Mouse (Mus musculus): ENCODE results near the gene Rab6a.

Rab6a gene

DNA sequence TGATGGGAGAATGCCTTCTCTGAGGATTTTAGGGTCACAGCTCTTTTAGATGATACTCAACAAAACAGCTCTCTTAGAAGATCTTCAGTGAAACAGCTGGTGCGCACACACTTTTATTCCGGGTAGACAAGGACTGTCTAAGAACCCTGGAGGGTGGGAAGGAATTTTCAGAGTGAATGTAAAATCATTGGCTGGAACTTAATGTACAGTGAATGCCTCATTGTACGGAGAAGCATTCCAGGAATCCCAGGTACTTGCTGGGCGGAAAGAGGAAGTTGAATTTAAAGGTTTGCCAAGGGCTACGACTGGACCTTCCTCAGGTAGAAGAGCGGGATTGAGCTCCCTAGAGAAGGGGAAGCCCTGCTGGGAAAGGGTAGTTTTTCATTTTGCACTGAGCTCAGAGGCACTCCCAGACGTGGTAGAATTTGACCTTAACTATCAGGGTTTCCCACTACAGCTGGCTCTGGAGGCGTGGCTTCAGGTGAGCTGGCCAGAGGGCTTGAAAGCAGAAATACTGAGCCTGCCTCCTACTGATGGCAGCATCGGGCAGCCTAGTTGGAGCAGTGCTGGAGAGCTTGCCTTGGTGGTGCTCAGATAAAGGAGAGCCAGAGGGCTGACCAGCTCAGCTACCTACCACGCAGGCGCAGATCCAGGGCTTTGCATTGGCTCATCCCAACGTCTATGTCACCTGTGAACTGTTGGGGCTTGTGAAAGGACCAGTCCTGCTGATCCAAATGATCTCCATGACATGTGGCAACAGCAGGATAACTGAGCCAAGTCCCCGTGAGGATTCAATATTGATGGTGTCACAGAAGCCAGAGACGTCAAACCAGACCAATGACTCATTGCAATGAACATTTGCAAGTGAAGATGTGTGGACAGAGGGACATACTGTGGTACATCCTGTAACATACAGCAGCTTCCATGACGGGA, 72.0 kb downstream of the Rab6a start:
- intact Hi-C loops (cut with DNase I) = no loop called here

DNA sequence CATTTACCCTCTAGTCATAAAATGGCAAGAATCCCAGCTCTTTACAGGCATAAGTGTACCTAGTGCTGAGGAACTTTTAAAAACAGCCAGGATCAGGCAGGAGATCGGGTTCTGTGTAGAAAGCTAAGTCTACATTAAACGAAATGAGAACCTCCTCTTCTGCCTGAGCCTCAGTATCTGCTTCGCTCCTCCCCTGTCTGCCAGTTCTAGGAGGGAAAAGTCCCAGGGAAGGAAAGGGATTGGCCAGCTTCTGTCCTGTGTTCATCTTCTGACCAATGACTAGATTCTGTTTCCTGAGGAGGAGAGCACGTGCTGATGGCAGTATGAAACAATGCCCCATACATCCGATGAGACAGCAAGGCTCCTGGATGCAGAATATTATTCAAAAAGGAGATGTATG, 73.9 kb downstream of the Rab6a start:
- intact Hi-C loops (cut with DNase I) = loop anchor here (5.0 kb wide), 1 partner anchor 159 kb away; no protein-coding TSS in a partner anchor

DNA sequence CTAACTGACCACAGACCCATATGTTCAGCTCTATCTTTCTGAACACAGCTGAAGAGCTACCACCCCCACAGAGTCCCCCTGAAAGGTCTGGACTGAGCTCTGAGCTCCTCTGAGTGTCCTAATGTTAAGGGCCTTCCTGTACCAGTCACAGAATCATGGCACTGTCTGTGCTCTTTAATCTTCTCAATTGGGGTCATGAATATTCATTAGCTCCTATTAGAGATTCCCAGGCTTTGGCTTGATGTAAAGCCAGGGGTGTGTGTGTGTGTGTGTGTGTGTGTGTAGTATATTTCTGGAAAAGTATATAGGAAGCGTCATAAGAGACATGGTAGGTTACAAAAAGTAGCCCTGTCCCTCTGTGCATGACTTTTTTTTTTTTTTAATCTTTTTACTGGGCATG, 76.0 kb downstream of the Rab6a start:
- intact Hi-C loops (cut with DNase I) = loop anchor here (5.0 kb wide), 1 partner anchor 161 kb away; no protein-coding TSS in a partner anchor

DNA sequence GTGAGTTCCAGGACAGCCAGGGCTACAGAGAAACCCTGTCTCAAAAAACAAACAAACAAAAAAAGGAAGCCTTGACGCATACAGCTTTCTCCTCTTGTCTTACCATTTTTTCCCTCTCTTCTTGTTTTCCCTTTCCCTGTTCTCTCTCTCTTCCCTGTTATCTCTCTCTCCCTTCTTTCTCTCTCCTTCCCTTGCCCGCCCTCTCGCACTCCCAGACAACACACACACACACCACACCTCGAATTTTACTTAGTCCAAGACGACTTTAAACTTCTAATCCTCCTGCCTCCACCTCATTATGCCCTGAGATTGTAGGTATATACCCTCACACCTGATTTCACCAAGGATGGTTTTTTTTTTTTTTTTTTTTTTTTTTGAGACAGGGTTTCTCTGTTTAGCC, 76.9 kb downstream of the Rab6a start:
- intact Hi-C loops (cut with DNase I) = loop anchor here (2.0 to 5.0 kb wide), 2 partner anchors 115 to 162 kb away; no protein-coding TSS in a partner anchor

DNA sequence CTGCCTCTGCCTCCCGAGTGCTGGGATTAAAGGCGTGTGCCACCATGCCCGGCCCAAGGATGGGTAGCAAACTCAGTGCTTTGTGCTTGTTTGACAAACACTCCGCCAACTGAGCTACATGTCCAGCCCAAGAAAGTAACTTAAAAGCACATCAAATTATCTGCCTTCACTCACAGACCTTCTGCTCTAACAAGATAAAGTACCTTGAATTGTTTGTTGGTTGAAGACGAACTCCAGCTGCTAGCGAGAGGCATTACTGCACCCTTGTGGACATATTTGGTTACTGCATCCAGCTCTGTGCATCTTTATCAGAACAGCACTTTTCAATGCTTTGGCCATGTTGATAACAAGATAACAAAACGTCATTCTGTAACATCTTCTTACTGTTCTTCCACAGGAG, 77.3 kb downstream of the Rab6a start:
- intact Hi-C loops (cut with DNase I) = loop anchor here (2.0 to 5.0 kb wide), 2 partner anchors 114 to 162 kb away; no protein-coding TSS in a partner anchor

DNA sequence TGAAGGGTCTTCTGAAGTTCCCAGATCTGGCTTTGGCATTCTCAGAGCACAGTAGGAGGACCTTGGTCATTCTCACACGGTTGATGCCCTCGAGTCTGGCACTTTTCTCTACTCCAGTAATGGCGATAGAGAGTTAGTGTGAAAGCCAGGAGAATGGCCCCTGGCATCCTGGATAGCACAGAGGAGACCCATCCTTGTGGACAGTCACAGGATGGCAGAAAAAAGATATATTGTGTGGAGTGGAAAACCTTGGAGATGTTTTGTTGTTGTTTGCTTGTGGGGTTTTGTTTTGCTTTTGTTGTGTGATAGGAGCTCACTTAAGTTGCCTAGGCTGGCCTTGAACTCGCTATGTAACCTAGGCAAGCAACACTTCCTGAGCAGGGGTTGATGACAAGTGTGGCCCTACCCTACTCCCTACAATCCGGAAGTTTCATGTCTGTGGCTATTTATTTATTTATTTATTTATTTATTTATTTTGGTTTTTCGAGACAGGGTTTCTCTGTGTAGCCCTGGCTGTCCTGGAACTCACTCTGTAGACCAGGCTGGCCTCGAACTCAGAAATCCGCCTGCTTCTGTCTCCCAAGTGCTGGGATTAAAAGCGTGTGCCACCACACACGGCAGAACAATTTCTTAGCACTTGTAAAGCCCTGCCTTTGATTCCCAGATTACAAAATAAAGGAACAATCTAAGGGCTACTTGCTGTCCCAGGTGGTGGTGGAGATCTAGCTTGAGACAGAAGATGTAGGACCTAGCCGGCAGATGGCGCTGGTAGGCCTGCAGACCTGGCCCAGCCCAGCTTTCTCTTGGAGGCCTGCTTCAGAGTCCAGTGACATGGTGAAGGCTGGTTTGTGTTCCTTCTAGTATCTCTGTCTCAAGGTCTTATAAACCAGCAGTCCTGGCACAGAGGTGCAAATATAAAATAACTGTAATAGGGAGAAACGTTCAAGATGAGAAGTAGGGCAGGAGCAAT, 78.1 kb downstream of the Rab6a start:
- intact Hi-C loops (cut with DNase I) = loop anchor here (2.0 kb wide), 1 partner anchor 113 kb away; no protein-coding TSS in a partner anchor

DNA sequence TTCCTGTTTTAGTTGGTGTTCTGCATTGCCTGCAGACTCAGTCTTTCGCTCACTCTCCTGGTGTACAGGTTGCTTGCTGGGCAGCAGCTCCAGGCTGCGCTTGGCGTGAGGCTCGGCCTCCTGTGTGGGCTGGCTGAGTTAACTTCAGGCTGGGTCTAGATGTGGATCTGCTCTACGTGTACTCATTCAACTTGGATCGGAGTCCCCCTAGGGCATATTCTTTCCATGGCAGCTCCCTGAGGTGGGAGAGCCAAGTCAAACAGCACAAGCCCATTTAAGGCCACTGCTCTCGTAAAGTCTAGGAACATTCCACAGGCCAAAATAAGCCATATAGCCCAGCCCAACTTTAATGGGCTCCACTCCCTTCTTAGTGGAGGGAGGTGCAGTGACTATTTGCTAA, 81.3 kb downstream of the Rab6a start:
- intact Hi-C loops (cut with DNase I) = no loop called here

Data from adrenal gland (tissue).